ENCODE assay signal across 9 mouse cellular contexts in the genomic region with DNA sequence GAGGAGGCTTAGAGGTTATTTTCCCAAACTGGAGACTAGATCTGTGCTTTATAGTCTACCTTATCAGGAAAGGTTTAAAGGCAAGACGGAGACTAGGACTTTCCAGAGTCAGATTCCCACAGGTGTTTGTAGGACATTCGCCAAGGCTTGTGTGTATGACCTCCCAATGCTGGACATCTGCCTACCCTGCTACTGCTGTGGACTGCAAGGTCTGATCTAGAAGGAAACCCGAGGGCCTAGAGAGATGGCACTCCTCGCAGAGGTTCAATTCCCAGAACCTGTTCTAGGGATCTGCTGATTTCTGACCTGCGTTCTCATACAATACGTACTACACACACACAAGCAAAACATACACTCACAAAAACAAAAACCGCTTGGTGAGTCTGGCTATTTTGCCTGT. TPM values are rescaled to one million over a fixed set of nuclear protein-coding genes. Genes with fewer than 3 reads are reported as not detected.
DNase-seq lines count a peak whose midpoint lies in the region; ATAC-seq and TF ChIP-seq lines count a peak whose summit lies in the region.
"Had no signal": no experiment of that assay in that cellular context is flagged by ENCODE, and none has a peak within 500 bp of the region (broad histone marks: within the 10 kb centered on the region; RNA-seq: fewer than 3 reads in every experiment).

No protein-coding gene starts in this region.

- H3K4me3 ChIP-seq in heart, embryonic 12.5 days: peak overlapping the region; percentile 82
- H3K4me3 ChIP-seq in forebrain, postnatal 0 days (ENCODE audit: low read depth, low read length): no peak overlapping the region
- peak overlapping the region; percentile 76; the same call in 1 of the 2 replicates for H3K4me3 ChIP-seq in liver, embryonic 16.5 days (ENCODE audit: low read depth, low read length)

- DNase-seq in heart, postnatal 25 days (ENCODE audit: low spot score): no peak
- DNase-seq in MN1 (ENCODE audit: low spot score): peak; percentile 45
- no peak for DNase-seq in forebrain, postnatal 0 days
- no peak for DNase-seq in layer of hippocampus, adult 11-12 months (ENCODE audit: low spot score)
- DNase-seq in urinary bladder, adult 18-20 months (ENCODE audit: low spot score in 2 of 2): no peak
- DNase-seq in gastrocnemius, postnatal 36 days: no peak

- H3K27ac ChIP-seq in heart, embryonic 12.5 days (ENCODE audit: poor library complexity, severe bottlenecking): peak overlapping the region; percentile 76; the same call in 1 of the 2 replicates
- no peak overlapping the region for H3K27ac ChIP-seq in forebrain, postnatal 0 days (ENCODE audit: low read depth, low read length)
- no peak overlapping the region for H3K27ac ChIP-seq in liver, embryonic 16.5 days (ENCODE audit: low read length)
- H3K27ac ChIP-seq: macrophage had no signal

- 42% methylated on average over 7 of the region's 7 CpGs for WGBS in heart, embryonic 12.5 days
- 52% methylated on average over 7 of the region's 7 CpGs for WGBS in forebrain, postnatal 0 days
- WGBS in liver, embryonic 16.5 days (ENCODE audit: insufficient replicate concordance): 57% methylated on average over 7 of the region's 7 CpGs

- ATAC-seq in heart, embryonic 12.5 days (ENCODE audit: insufficient number of reproducible peaks, low FRiP score): no peak
- no peak for ATAC-seq in forebrain, postnatal 0 days
- ATAC-seq in liver, embryonic 16.5 days (ENCODE audit: low read depth): no peak

- peak overlapping the region; percentile 77 for H3K9ac ChIP-seq in heart, embryonic 12.5 days
- H3K9ac ChIP-seq in forebrain, postnatal 0 days: no peak overlapping the region
- H3K9ac ChIP-seq in liver, embryonic 16.5 days (ENCODE audit: low read depth, low read length): no peak overlapping the region; the same call in 1 of the 2 replicates

- peak overlapping the region; percentile 80 for H3K4me2 ChIP-seq in heart, embryonic 12.5 days
- peak overlapping the region; percentile 81; the same call in 1 of the 2 replicates for H3K4me2 ChIP-seq in forebrain, postnatal 0 days (ENCODE audit: low read depth)
- peak overlapping the region; percentile 93 for H3K4me2 ChIP-seq in liver, embryonic 16.5 days (ENCODE audit: low read depth, low read length)

- H3K36me3 ChIP-seq in heart, embryonic 12.5 days: no peaks in the 10 kb centered on the region
- no peaks in the 10 kb centered on the region for H3K36me3 ChIP-seq in forebrain, postnatal 0 days (ENCODE audit: insufficient read depth)
- H3K36me3 ChIP-seq in liver, embryonic 16.5 days (ENCODE audit: control insufficient read depth, insufficient read depth): no peaks in the 10 kb centered on the region

- H3K9me3 ChIP-seq in heart, embryonic 12.5 days (replicated peaks): no peaks in the 10 kb centered on the region
- no peaks in the 10 kb centered on the region for H3K9me3 ChIP-seq in forebrain, postnatal 0 days (ENCODE audit: low read length)
- H3K9me3 ChIP-seq in liver, embryonic 16.5 days (replicated peaks; ENCODE audit: control insufficient read depth, low read length): no peaks in the 10 kb centered on the region

- intact Hi-C loops in heart, postnatal 25 days (cut with DNase I): loop anchor here (5.0 kb wide), 1 partner anchor 97 kb away; no protein-coding TSS in a partner anchor
- intact Hi-C loops in gastrocnemius, postnatal 36 days (cut with DNase I): loop anchor here (5.0 kb wide), 1 partner anchor 42 kb away; no protein-coding TSS in a partner anchor

- H3K27me3 ChIP-seq in heart, embryonic 12.5 days (replicated peaks): no peaks in the 10 kb centered on the region
- H3K27me3 ChIP-seq in forebrain, postnatal 0 days (ENCODE audit: insufficient read depth, low read length): no peaks in the 10 kb centered on the region
- peaks cover 29% of the 10 kb centered on the region for H3K27me3 ChIP-seq in liver, embryonic 16.5 days (ENCODE audit: control insufficient read depth, insufficient read depth, low read depth, low read length)

- TF ChIP-seq CTCF in forebrain, postnatal 0 days (IDR thresholded peaks at IDR 0.05; ENCODE audit: low read depth): no peak

- peaks cover 38% of the 10 kb centered on the region for H3K4me1 ChIP-seq in heart, embryonic 12.5 days (replicated peaks)
- H3K4me1 ChIP-seq in forebrain, postnatal 0 days (ENCODE audit: insufficient read depth): 0 out of 2 replicates have a peak, but pooled peaks cover 5% of the 10 kb centered on the region
- peaks cover 15% of the 10 kb centered on the region for H3K4me1 ChIP-seq in liver, embryonic 16.5 days (ENCODE audit: control insufficient read depth, low read depth, low read length)

RNA-seq across cellular contexts. Expression of gene Phlda1, which starts 0.7 kb away (rescaled TPM):
- polyA plus RNA-seq in heart, embryonic 12.5 days (2016; fragmentation: Nextera tagmentation; extraction: Ambion mirVana): 19.8 and 24.6 TPM in 2 replicates
- 10 to 100 TPM; 16.9 to 18.8 TPM for total RNA-seq in heart, postnatal 25 days (2021)
- total RNA-seq in forebrain, postnatal 0 days (2014; rRNA removed): 8.9 and 9.2 TPM in 2 replicates
- 29.3 and 31.3 TPM in 2 replicates for polyA plus RNA-seq in forebrain, postnatal 0 days (2015; fragmentation: Nextera tagmentation; extraction: Ambion mirVana)
- polyA plus RNA-seq in liver, embryonic 16.5 days (2015; fragmentation: Nextera tagmentation; extraction: Ambion mirVana): 3.1 and 4.7 TPM in 2 replicates
- total RNA-seq in gastrocnemius, postnatal 36 days (2021): 1 to 10 TPM; 3.3 to 3.4 TPM

RNA-seq across cellular contexts. Expression of gene Nap1l1, which starts 32.4 kb away (rescaled TPM):
- polyA plus RNA-seq in heart, embryonic 12.5 days (2016; fragmentation: Nextera tagmentation; extraction: Ambion mirVana): 166 and 167 TPM in 2 replicates
- total RNA-seq in heart, postnatal 25 days (2021): 10 to 100 TPM; 55.0 to 60.9 TPM
- total RNA-seq in forebrain, postnatal 0 days (2014; rRNA removed): 114 and 121 TPM in 2 replicates
- polyA plus RNA-seq in forebrain, postnatal 0 days (2015; fragmentation: Nextera tagmentation; extraction: Ambion mirVana): 162 and 189 TPM in 2 replicates
- polyA plus RNA-seq in liver, embryonic 16.5 days (2015; fragmentation: Nextera tagmentation; extraction: Ambion mirVana): 67.0 and 76.2 TPM in 2 replicates
- 10 to 100 TPM; 47.7 to 54.7 TPM for total RNA-seq in gastrocnemius, postnatal 36 days (2021)
